In the genomic region with DNA sequence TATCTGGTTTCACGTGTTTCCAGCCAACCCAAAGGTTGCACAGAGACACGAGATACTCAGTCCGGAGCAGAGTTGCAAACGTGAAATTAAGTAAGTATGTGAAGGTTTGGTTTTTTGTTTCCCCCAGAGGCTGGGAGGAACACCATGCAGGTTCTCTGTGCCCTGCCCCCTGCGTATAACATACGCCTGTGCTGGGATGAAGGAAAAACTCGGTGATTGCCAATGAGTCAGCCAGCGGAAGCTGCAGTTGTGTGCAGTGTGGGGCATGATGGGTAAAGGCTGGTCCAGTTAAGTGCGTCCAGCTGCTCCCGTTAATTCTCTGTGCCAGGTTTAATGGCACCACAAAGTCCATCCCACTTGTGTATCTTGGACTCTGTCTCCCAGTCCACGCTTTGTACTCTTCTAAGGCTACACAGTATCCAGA, we compare ENCODE assay signal across 11 mouse cellular contexts. TPM values are rescaled to one million over a fixed set of nuclear protein-coding genes. Genes with fewer than 3 reads are reported as not detected.
DNase-seq lines count a peak whose midpoint lies in the region; ATAC-seq and TF ChIP-seq lines count a peak whose summit lies in the region.
"Had no signal": no experiment of that assay in that cellular context is flagged by ENCODE, and none has a peak within 500 bp of the region (broad histone marks: within the 10 kb centered on the region; RNA-seq: fewer than 3 reads in every experiment).

No protein-coding gene starts in this region.

- TF ChIP-seq POLR2A in small intestine, adult 2 months (IDR thresholded peaks at IDR 0.05; ENCODE audit: low read depth, low read length) = no peak; the same call in 1 of the 2 replicates

- no peaks in the 10 kb centered on the region for H3K36me3 ChIP-seq in forebrain, embryonic 11.5 days (ENCODE audit: control insufficient read depth, insufficient read depth, low read length)
- H3K36me3 ChIP-seq in forebrain, embryonic 12.5 days (replicated peaks) = no peaks in the 10 kb centered on the region
- no peaks in the 10 kb centered on the region for H3K36me3 ChIP-seq in midbrain, embryonic 13.5 days
- H3K36me3 ChIP-seq in midbrain, embryonic 10.5 days = no peaks in the 10 kb centered on the region
- H3K36me3 ChIP-seq in kidney, embryonic 16.5 days (ENCODE audit: insufficient read depth, low read length) = no peaks in the 10 kb centered on the region
- 0 out of 2 replicates have a peak, but pooled peaks cover 2% of the 10 kb centered on the region for H3K36me3 ChIP-seq in small intestine, adult 2 months (ENCODE audit: control insufficient read depth, insufficient read depth, low read length)
- H3K36me3 ChIP-seq: limb, embryonic 12.5 days had no signal

- no peak overlapping the region for H3K27ac ChIP-seq in forebrain, embryonic 11.5 days (ENCODE audit: low read depth, low read length)
- H3K27ac ChIP-seq in forebrain, embryonic 12.5 days = no peak overlapping the region
- H3K27ac ChIP-seq in midbrain, embryonic 13.5 days = no peak overlapping the region
- H3K27ac ChIP-seq in midbrain, embryonic 10.5 days (replicated peaks) = no peak overlapping the region
- peak overlapping the region; percentile 53 for H3K27ac ChIP-seq in kidney, embryonic 16.5 days (ENCODE audit: low read length)
- peak overlapping the region; percentile 59; the same call in 1 of the 2 replicates for H3K27ac ChIP-seq in small intestine, adult 2 months (ENCODE audit: insufficient read depth, low read depth, low read length)
- H3K27ac ChIP-seq: limb, embryonic 12.5 days had no signal

- WGBS in forebrain, embryonic 11.5 days = 67% methylated on average over 11 of the region's 11 CpGs
- WGBS in forebrain, embryonic 12.5 days = 64% methylated on average over 11 of the region's 11 CpGs
- WGBS in midbrain, embryonic 13.5 days = 65% methylated on average over 11 of the region's 11 CpGs
- WGBS in midbrain, embryonic 10.5 days = 82% methylated on average over 11 of the region's 11 CpGs
- WGBS in kidney, embryonic 16.5 days = 71% methylated on average over 11 of the region's 11 CpGs
- WGBS in small intestine, adult 2 months = 41% methylated on average over 11 of the region's 11 CpGs

- peaks cover 3% of the 10 kb centered on the region; the same call in 1 of the 2 replicates for H3K27me3 ChIP-seq in forebrain, embryonic 11.5 days (ENCODE audit: control insufficient read depth, insufficient read depth, low read length)
- H3K27me3 ChIP-seq in forebrain, embryonic 12.5 days = no peaks in the 10 kb centered on the region
- peaks cover 6% of the 10 kb centered on the region; the same call in 1 of the 2 replicates for H3K27me3 ChIP-seq in midbrain, embryonic 13.5 days
- H3K27me3 ChIP-seq in midbrain, embryonic 10.5 days (ENCODE audit: low read depth, poor library complexity, severe bottlenecking) = peaks cover 10% of the 10 kb centered on the region
- no peaks in the 10 kb centered on the region for H3K27me3 ChIP-seq in kidney, embryonic 16.5 days (ENCODE audit: insufficient read depth, low read length)
- H3K27me3 ChIP-seq in small intestine, adult 2 months (ENCODE audit: control insufficient read depth, insufficient read depth, low read length) = no peaks in the 10 kb centered on the region; the same call in 1 of the 2 replicates
- H3K27me3 ChIP-seq: limb, embryonic 12.5 days had no signal

- H3K9me3 ChIP-seq in forebrain, embryonic 11.5 days (ENCODE audit: control insufficient read depth, low read length) = peaks cover 4% of the 10 kb centered on the region; the same call in 1 of the 2 replicates
- H3K9me3 ChIP-seq in forebrain, embryonic 12.5 days = no peaks in the 10 kb centered on the region; the same call in 1 of the 2 replicates
- H3K9me3 ChIP-seq in midbrain, embryonic 13.5 days = peaks cover 3% of the 10 kb centered on the region; the same call in 1 of the 2 replicates
- H3K9me3 ChIP-seq in midbrain, embryonic 10.5 days (replicated peaks) = peaks cover 3% of the 10 kb centered on the region
- H3K9me3 ChIP-seq in kidney, embryonic 16.5 days (ENCODE audit: low read length) = peaks cover 3% of the 10 kb centered on the region

- ATAC-seq in forebrain, embryonic 11.5 days (replicated peaks; ENCODE audit: low FRiP score) = 0 out of 2 replicates have a peak, but pooled peaks have one; percentile 2
- ATAC-seq in forebrain, embryonic 12.5 days (ENCODE audit: low FRiP score) = no peak
- no peak for ATAC-seq in midbrain, embryonic 13.5 days
- ATAC-seq in kidney, embryonic 16.5 days (ENCODE audit: low FRiP score, low TSS enrichment) = no peak

- H3K4me2 ChIP-seq in forebrain, embryonic 11.5 days (ENCODE audit: low read depth, low read length, severe bottlenecking) = 0 out of 2 replicates have a peak overlapping the region, but pooled peaks have one; percentile 21
- no peak overlapping the region for H3K4me2 ChIP-seq in forebrain, embryonic 12.5 days
- H3K4me2 ChIP-seq in midbrain, embryonic 13.5 days (replicated peaks) = 0 out of 2 replicates have a peak overlapping the region, but pooled peaks have one; percentile 11
- H3K4me2 ChIP-seq in kidney, embryonic 16.5 days (replicated peaks; ENCODE audit: low read depth, low read length) = peak overlapping the region; percentile 34
- H3K4me2 ChIP-seq: limb, embryonic 12.5 days had no signal

- no peak for DNase-seq in forebrain, embryonic 11.5 days (ENCODE audit: low spot score)
- DNase-seq in midbrain, embryonic 10.5 days (ENCODE audit: low spot score) = no peak
- DNase-seq in ovary, postnatal 14 days (ENCODE audit: low spot score) = no peak
- DNase-seq in cerebellum, adult 9-10 months = no peak
- DNase-seq: cerebellum, postnatal 10 days; gastrocnemius, postnatal 14 days had no signal

- no peaks in the 10 kb centered on the region for H3K4me1 ChIP-seq in forebrain, embryonic 11.5 days (replicated peaks; ENCODE audit: control insufficient read depth, insufficient read depth, low read length)
- no peaks in the 10 kb centered on the region; the same call in 1 of the 2 replicates for H3K4me1 ChIP-seq in forebrain, embryonic 12.5 days
- peaks cover 7% of the 10 kb centered on the region; the same call in 1 of the 2 replicates for H3K4me1 ChIP-seq in midbrain, embryonic 13.5 days (replicated peaks)
- H3K4me1 ChIP-seq in midbrain, embryonic 10.5 days = peaks cover 16% of the 10 kb centered on the region
- H3K4me1 ChIP-seq in kidney, embryonic 16.5 days (ENCODE audit: insufficient read depth, low read length) = peaks cover 17% of the 10 kb centered on the region
- peaks cover 3% of the 10 kb centered on the region for H3K4me1 ChIP-seq in small intestine, adult 2 months (ENCODE audit: control insufficient read depth, insufficient read depth, insufficient read length, low read length)

- no peak overlapping the region for H3K9ac ChIP-seq in forebrain, embryonic 11.5 days (ENCODE audit: low read length)
- no peak overlapping the region for H3K9ac ChIP-seq in forebrain, embryonic 12.5 days
- no peak overlapping the region for H3K9ac ChIP-seq in midbrain, embryonic 13.5 days (replicated peaks)
- H3K9ac ChIP-seq in kidney, embryonic 16.5 days (replicated peaks; ENCODE audit: low read length) = no peak overlapping the region
- H3K9ac ChIP-seq: limb, embryonic 12.5 days had no signal

- TF ChIP-seq CTCF in small intestine, adult 2 months (IDR thresholded peaks at IDR 0.05; ENCODE audit: extremely low read depth, insufficient read length, insufficient replicate concordance, low read depth, low read length) = no peak

- H3K4me3 ChIP-seq in forebrain, embryonic 11.5 days (ENCODE audit: low read depth, low read length) = no peak overlapping the region
- H3K4me3 ChIP-seq in forebrain, embryonic 12.5 days (replicated peaks) = no peak overlapping the region
- no peak overlapping the region for H3K4me3 ChIP-seq in midbrain, embryonic 13.5 days (replicated peaks)
- no peak overlapping the region for H3K4me3 ChIP-seq in midbrain, embryonic 10.5 days
- H3K4me3 ChIP-seq in kidney, embryonic 16.5 days (ENCODE audit: low read length) = peak overlapping the region; percentile 12; the same call in 1 of the 2 replicates
- peak overlapping the region; percentile 3; the same call in 1 of the 2 replicates for H3K4me3 ChIP-seq in small intestine, adult 2 months (ENCODE audit: low read depth, low read length)
- H3K4me3 ChIP-seq: limb, embryonic 12.5 days had no signal

RNA-seq across cellular contexts. Expression of gene St3gal6, which starts 4.4 kb away (rescaled TPM):
- polyA plus RNA-seq in forebrain, embryonic 11.5 days (2014; fragmentation: Nextera tagmentation; extraction: Ambion mirVana) = 8.3 and 8.8 TPM in 2 replicates
- 4.9 and 9.0 TPM in 2 replicates for polyA plus RNA-seq in forebrain, embryonic 12.5 days (2016; fragmentation: Nextera tagmentation; extraction: Ambion mirVana)
- 8.3 and 9.9 TPM in 2 replicates for polyA plus RNA-seq in midbrain, embryonic 13.5 days (2015; fragmentation: Nextera tagmentation; extraction: Ambion mirVana)
- 9.3 and 12.5 TPM in 2 replicates for polyA plus RNA-seq in midbrain, embryonic 10.5 days (2016; fragmentation: Nextera tagmentation; extraction: Ambion mirVana)
- polyA plus RNA-seq in kidney, embryonic 16.5 days (2015; fragmentation: Nextera tagmentation; extraction: Ambion mirVana) = 80.5 and 89.9 TPM in 2 replicates
- 11.1 and 18.6 TPM in 2 replicates for polyA plus RNA-seq in small intestine, adult 2 months (2012; rRNA removed)

Comparison
In these comparisons a context has a peak if more than half of its experiments do, and no peak if none do; other contexts are left out.
1. H3K27ac ChIP-seq: peak in kidney, embryonic 16.5 days (single experiment) and small intestine, adult 2 months (single experiment); none in forebrain, embryonic 11.5 days (single experiment), forebrain, embryonic 12.5 days (single experiment), midbrain, embryonic 13.5 days (single experiment) and midbrain, embryonic 10.5 days (single experiment).
2. H3K4me3 ChIP-seq: peak in kidney, embryonic 16.5 days (single experiment) and small intestine, adult 2 months (single experiment); none in forebrain, embryonic 11.5 days (single experiment), forebrain, embryonic 12.5 days (single experiment), midbrain, embryonic 13.5 days (single experiment) and midbrain, embryonic 10.5 days (single experiment).